Mouse (Mus musculus): ENCODE results near the gene Plekho2. TPM values are rescaled to one million over a fixed set of nuclear protein-coding genes. Genes with fewer than 3 reads are reported as not detected.
A peak's percentile ranks its signal among the peaks of the same experiment; 100 is the strongest.

The Plekho2 gene
- total and polyA plus RNA-seq, 2 experiments from 2014 or later, result 4.0 to 5.4 TPM

DNA sequence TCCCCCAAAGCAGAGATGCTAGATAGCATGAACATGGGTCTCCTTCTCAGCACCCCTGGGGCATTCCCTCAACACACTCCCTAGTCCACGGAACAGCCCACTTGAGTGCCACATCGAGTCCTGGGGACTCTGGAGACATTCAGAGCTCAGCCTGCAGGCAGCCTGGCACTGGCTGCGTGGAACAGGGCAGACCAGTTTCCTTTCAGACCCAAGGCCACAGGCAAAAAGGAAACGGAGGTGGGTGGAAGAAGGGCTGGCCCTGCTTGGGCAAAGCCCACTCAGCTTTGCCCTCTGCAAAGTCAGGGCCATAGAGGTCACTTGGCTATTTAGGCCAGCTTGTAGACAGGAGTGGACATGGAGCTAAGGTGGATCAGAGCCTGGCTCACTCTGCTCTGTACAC is 32.0 kb downstream of the Plekho2 start:
- no peak overlapping the region for H3K9ac ChIP-seq
- H3K4me3 ChIP-seq (ENCODE audit: low read depth, low read length), result no peak overlapping the region
- no peaks in the 10 kb centered on the region for H3K27me3 ChIP-seq (ENCODE audit: insufficient read depth, low read length)
- no peak overlapping the region for H3K4me2 ChIP-seq (ENCODE audit: low read depth)
- H3K36me3 ChIP-seq (ENCODE audit: insufficient read depth), result no peaks in the 10 kb centered on the region
- H3K27ac ChIP-seq (ENCODE audit: low read depth, low read length), result no peak overlapping the region
- WGBS, result 70% methylated on average over 4 of the region's 4 CpGs
- H3K9me3 ChIP-seq (ENCODE audit: low read length), result no peaks in the 10 kb centered on the region
- ATAC-seq (no peak), DNase-seq (no peak)
- H3K4me1 ChIP-seq (ENCODE audit: insufficient read depth), result no peaks in the 10 kb centered on the region
- TF ChIP-seq CTCF (IDR thresholded peaks at IDR 0.05; ENCODE audit: low read depth), result no peak

DNA sequence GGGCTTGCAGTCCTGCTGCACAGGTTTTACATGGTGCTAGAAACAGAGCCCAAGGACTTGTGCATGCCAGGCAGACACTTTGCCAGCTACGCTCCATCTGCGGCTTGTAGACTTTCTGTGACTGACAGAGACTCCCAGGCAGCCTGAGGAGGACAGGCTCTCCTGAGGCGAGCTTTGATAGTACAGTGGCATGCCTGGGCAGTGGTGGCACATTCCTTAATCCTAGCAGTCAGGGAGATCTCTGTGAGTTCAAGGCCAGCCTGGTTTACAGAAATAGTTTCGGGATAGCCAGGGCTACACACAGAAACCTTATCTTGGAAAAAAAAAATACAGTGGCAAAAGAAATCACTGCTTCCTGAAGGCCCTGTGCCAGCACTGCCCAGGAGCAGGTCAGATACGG is 32.7 kb downstream of the Plekho2 start:
- Histone ChIP-seq H3K4me3 (ENCODE audit: low read depth, low read length) (no peak overlapping the region), H3K9me3 (ENCODE audit: low read length) (no peaks in the 10 kb centered on the region), H3K9ac (no peak overlapping the region), H3K27ac (ENCODE audit: low read depth, low read length) (no peak overlapping the region), H3K36me3 (ENCODE audit: insufficient read depth) (no peaks in the 10 kb centered on the region), H3K4me2 (ENCODE audit: low read depth) (no peak overlapping the region), H3K27me3 (ENCODE audit: insufficient read depth, low read length) (no peaks in the 10 kb centered on the region), H3K4me1 (ENCODE audit: insufficient read depth) (no peaks in the 10 kb centered on the region)
- no peak for TF ChIP-seq CTCF (IDR thresholded peaks at IDR 0.05; ENCODE audit: low read depth)
- DNase-seq (no peak), ATAC-seq (no peak)
- 79% methylated on average over 5 of the region's 5 CpGs for WGBS

DNA sequence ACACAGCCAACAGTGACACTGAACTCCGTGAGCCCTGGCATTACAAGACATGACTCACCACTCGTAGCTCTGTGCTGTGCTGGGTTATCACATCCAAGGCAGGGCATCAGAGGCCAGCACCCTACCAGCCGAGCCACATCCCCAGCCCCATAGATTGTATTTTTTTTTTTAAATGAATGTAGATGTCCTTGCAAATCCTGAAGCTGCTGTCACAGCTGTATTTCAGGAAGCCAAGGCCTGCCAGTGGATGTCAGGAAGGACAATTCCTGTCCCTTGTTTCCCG is 33.5 kb downstream of the Plekho2 start:
- H3K9ac ChIP-seq, result no peak overlapping the region
- H3K4me2 ChIP-seq (ENCODE audit: low read depth), result no peak overlapping the region
- H3K4me1 ChIP-seq (ENCODE audit: insufficient read depth), result no peaks in the 10 kb centered on the region
- DNase-seq (no peak), ATAC-seq (0 out of 2 replicates have a peak, but pooled peaks have one; percentile 20)
- TF ChIP-seq CTCF (IDR thresholded peaks at IDR 0.05; ENCODE audit: low read depth), result no peak
- no peak overlapping the region for H3K4me3 ChIP-seq (ENCODE audit: low read depth, low read length)
- no peaks in the 10 kb centered on the region for H3K27me3 ChIP-seq (ENCODE audit: insufficient read depth, low read length)
- WGBS, result 58% methylated on average over 4 of the region's 4 CpGs
- no peaks in the 10 kb centered on the region for H3K36me3 ChIP-seq (ENCODE audit: insufficient read depth)
- H3K27ac ChIP-seq (ENCODE audit: low read depth, low read length), result no peak overlapping the region
- H3K9me3 ChIP-seq (ENCODE audit: low read length), result no peaks in the 10 kb centered on the region

DNA sequence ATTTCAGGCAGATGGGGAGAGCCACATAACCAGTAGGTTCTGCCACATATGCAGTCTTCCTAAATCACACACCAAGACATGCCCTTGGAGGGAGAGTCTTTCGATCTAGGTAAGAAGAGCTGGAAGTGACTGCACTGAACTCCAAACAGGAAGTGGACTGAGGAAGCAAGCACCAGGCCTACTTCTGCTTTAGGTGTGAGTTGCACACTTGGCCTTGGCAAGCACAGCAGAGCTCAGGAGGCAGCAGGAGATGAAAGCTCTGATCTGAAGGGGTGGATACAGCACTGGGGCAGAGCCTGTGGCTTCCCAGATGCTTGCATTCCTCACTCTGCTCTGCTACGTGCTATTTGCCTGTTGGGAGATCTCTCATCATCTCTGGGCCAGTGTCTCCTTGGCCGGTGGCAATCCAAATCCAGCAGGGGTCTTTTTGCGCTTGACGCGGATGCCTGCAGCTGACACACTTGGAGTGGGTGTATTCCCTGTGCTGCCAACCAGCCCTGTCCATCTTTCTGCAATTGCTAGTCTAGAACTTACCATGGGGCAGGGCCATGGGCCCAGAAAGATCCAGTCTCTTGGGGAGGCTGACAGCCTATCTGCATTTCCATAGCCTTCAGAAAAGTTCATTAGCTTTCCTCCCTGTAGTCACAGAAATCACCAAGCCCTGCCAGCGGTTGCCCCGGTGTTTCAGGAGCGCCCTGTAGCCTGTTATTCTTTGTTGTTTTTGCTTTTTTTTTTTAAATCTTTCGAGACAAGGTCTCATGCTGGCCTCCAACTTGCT is 34.0 kb downstream of the Plekho2 start:
- Histone ChIP-seq H3K4me3 (ENCODE audit: low read depth, low read length) (no peak overlapping the region), H3K36me3 (ENCODE audit: insufficient read depth) (no peaks in the 10 kb centered on the region), H3K4me2 (ENCODE audit: low read depth) (no peak overlapping the region), H3K9ac (no peak overlapping the region), H3K27me3 (ENCODE audit: insufficient read depth, low read length) (no peaks in the 10 kb centered on the region), H3K27ac (ENCODE audit: low read depth, low read length) (0 out of 2 replicates have a peak overlapping the region, but pooled peaks have one; percentile 4), H3K4me1 (ENCODE audit: insufficient read depth) (no peaks in the 10 kb centered on the region), H3K9me3 (ENCODE audit: low read length) (no peaks in the 10 kb centered on the region)
- no peak for TF ChIP-seq CTCF (IDR thresholded peaks at IDR 0.05; ENCODE audit: low read depth)
- peak; percentile 20; the same call in 1 of the 2 replicates for ATAC-seq
- WGBS, result 59% methylated on average over 10 of the region's 10 CpGs
- DNase-seq, result no peak

DNA sequence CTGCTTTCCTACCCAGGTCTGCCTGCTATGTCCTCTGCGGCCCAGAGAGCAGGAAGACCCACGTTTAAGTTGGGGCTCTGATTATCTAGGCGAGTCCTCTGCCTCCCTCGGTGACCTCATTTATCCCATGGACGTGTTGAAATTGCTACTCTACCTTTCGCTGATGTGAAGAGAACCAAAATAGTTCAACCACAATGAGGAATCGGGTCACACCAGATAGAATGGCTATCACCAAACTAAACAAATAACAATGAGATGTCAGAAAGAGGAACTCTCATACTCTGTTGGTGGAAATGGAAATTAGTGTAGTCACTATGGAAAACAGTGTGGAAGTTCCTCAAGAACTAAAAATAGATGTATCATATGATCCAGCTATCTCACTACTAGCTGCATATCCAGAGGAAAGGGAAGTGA is 37.7 kb downstream of the Plekho2 start:
- 87% methylated on average over 7 of the region's 7 CpGs for WGBS
- no peak for ATAC-seq
- no peaks in the 10 kb centered on the region for H3K9me3 ChIP-seq (ENCODE audit: low read length)
- H3K27me3 ChIP-seq (ENCODE audit: insufficient read depth, low read length), result no peaks in the 10 kb centered on the region
- TF ChIP-seq CTCF (IDR thresholded peaks at IDR 0.05; ENCODE audit: low read depth), result no peak
- DNase-seq, result no peak
- H3K4me1 ChIP-seq (ENCODE audit: insufficient read depth), result no peaks in the 10 kb centered on the region
- H3K9ac ChIP-seq, result no peak overlapping the region
- no peak overlapping the region for H3K27ac ChIP-seq (ENCODE audit: low read depth, low read length)
- H3K36me3 ChIP-seq (ENCODE audit: insufficient read depth), result no peaks in the 10 kb centered on the region
- H3K4me3 ChIP-seq (ENCODE audit: low read depth, low read length), result no peak overlapping the region
- no peak overlapping the region for H3K4me2 ChIP-seq (ENCODE audit: low read depth)

DNA sequence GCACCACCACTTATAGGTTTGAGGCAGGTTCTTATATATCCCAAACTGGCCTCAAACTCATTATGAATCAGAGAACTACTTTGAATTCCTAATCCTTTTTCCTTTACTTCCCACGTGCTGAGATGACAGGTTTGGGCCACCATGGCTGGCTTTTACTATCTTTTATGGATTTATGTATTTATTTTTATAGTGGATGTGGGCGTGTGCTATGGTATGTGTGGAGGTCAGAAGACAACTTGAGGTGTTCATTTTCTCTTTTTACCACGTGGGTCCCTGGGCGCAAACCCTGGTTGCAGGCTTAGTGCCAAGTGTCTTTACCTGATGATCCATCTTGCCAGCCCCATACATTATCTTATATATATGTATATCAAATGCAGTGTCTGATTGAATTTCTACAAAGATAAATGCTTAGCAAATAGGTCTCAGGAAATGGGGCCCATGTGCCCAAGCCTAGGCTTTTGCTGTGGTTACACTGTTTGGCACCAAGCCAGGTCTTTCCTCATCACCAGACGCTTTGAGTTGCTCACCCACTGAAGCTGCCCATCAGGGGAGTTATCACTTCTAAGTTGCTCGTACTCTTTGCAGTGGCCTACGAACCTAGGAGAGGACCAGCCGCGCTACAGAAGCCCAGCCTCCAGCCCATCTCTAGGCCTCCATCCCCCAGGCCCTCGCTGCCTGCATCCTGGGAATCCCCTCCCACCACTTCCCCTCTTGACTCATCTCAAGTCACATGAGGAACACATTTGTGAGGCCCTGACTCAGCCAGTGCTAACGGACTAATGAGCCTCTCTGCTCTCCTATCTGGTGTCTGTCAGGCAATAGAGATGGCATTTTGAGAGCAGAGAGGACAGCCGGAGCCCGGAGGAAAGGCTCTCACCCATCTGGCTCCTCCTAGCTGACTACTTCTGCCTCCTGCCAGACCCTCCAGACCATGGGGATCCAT is 38.4 kb downstream of the Plekho2 start:
- H3K4me1 ChIP-seq (ENCODE audit: insufficient read depth), result no peaks in the 10 kb centered on the region
- no peaks in the 10 kb centered on the region for H3K9me3 ChIP-seq (ENCODE audit: low read length)
- TF ChIP-seq CTCF (IDR thresholded peaks at IDR 0.05; ENCODE audit: low read depth), result no peak
- no peak overlapping the region for H3K9ac ChIP-seq
- H3K27ac ChIP-seq (ENCODE audit: low read depth, low read length), result no peak overlapping the region
- H3K36me3 ChIP-seq (ENCODE audit: insufficient read depth), result no peaks in the 10 kb centered on the region
- WGBS, result 72% methylated on average over 13 of the region's 13 CpGs
- DNase-seq (no peak), ATAC-seq (no peak)
- H3K27me3 ChIP-seq (ENCODE audit: insufficient read depth, low read length), result no peaks in the 10 kb centered on the region
- no peak overlapping the region for H3K4me2 ChIP-seq (ENCODE audit: low read depth)
- no peak overlapping the region for H3K4me3 ChIP-seq (ENCODE audit: low read depth, low read length)

DNA sequence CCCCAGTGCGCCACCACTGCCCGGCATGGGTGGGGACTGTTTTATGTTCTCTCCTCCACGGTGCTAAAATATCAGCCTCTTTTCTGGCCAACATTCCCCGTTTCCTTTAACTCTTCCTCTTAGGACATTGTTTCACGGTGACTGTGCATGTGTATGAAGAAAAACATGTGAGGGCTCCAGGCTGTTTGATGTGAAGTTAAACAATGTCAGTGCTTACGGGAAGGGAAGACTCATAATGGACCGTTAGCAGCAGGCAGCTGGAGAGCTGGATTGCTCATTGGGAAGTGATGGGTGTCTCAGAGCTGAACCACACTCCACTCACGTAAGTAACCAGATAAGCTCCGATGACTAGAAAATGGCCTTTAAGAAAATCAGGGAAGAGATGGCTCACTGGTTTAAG is 40.1 kb downstream of the Plekho2 start:
- H3K4me3 ChIP-seq (ENCODE audit: low read depth, low read length), result no peak overlapping the region
- no peak overlapping the region for H3K4me2 ChIP-seq (ENCODE audit: low read depth)
- H3K27ac ChIP-seq (ENCODE audit: low read depth, low read length), result no peak overlapping the region
- no peaks in the 10 kb centered on the region for H3K9me3 ChIP-seq (ENCODE audit: low read length)
- H3K36me3 ChIP-seq (ENCODE audit: insufficient read depth), result no peaks in the 10 kb centered on the region
- H3K9ac ChIP-seq, result no peak overlapping the region
- no peaks in the 10 kb centered on the region for H3K4me1 ChIP-seq (ENCODE audit: insufficient read depth)
- DNase-seq, result no peak
- no peaks in the 10 kb centered on the region for H3K27me3 ChIP-seq (ENCODE audit: insufficient read depth, low read length)
- no peak for ATAC-seq
- WGBS, result 79% methylated on average over 9 of the region's 9 CpGs
- TF ChIP-seq CTCF (IDR thresholded peaks at IDR 0.05; ENCODE audit: low read depth), result no peak

Measured in forebrain, postnatal 0 days (tissue).